Comparison of ENCODE assay signal across 32 mouse cellular contexts in the genomic region with DNA sequence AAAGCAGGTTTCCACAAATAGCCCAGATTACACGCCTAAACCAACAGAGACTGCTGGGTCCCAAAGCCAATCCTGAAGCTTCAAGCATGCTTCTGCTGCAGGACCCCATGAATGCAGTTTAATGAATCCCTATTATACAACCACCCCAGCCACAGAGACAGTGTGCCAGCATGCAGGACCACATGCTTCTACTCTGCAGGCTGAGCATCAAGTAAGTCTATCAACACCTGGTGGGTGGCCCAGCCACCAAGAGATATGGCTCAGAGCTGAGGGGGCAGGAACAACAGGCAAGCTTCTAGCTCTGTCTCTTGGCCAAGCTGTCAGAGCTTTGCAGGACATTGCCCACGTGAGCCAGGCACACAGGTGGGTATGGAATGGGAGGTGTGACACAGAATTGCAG. TPM values are rescaled to one million over a fixed set of nuclear protein-coding genes. Genes with fewer than 3 reads are reported as not detected.
DNase-seq lines count a peak whose midpoint lies in the region; ATAC-seq lines count a peak whose summit lies in the region.
"Had no signal": no experiment of that assay in that cellular context is flagged by ENCODE, and none has a peak within 500 bp of the region (broad histone marks: within the 10 kb centered on the region; RNA-seq: fewer than 3 reads in every experiment).

No protein-coding gene starts in this region.

- H3K9me3 ChIP-seq in heart, embryonic 15.5 days (replicated peaks), result no peaks in the 10 kb centered on the region
- H3K9me3 ChIP-seq: hindbrain, embryonic 12.5 days; intestine, embryonic 15.5 days; limb, embryonic 10.5 days; limb, embryonic 15.5 days; liver, embryonic 13.5 days; megakaryocyte, embryonic 14.5 days; midbrain, embryonic 12.5 days; neural tube, embryonic 12.5 days had no signal

- H3K4me1 ChIP-seq in heart, embryonic 15.5 days (replicated peaks), result peaks cover 48% of the 10 kb centered on the region
- H3K4me1 ChIP-seq: hindbrain, embryonic 12.5 days; intestine, embryonic 15.5 days; limb, embryonic 10.5 days; midbrain, embryonic 12.5 days; neural tube, embryonic 12.5 days had no signal

- WGBS in heart, embryonic 15.5 days, result 47% methylated on average over 2 of the region's 2 CpGs

- peak overlapping the region; percentile 46; the same call in 1 of the 2 replicates for H3K27ac ChIP-seq in heart, embryonic 15.5 days
- H3K27ac ChIP-seq: hindbrain, embryonic 12.5 days; hindbrain, postnatal 0 days; intestine, embryonic 15.5 days; layer of hippocampus, adult 2 months; limb, embryonic 10.5 days; limb, embryonic 15.5 days; liver, embryonic 13.5 days; midbrain, embryonic 12.5 days; neural tube, embryonic 12.5 days had no signal

- no peak overlapping the region for H3K9ac ChIP-seq in heart, embryonic 15.5 days
- H3K9ac ChIP-seq: hindbrain, embryonic 12.5 days; intestine, embryonic 15.5 days; limb, embryonic 15.5 days; liver, embryonic 13.5 days; midbrain, embryonic 12.5 days; neural tube, embryonic 12.5 days had no signal

- no peaks in the 10 kb centered on the region for H3K27me3 ChIP-seq in heart, embryonic 15.5 days
- H3K27me3 ChIP-seq: CH12.LX; hindbrain, embryonic 12.5 days; intestine, embryonic 15.5 days; limb, embryonic 15.5 days; liver, embryonic 13.5 days; megakaryocyte, embryonic 14.5 days; midbrain, embryonic 12.5 days; neural tube, embryonic 12.5 days had no signal

- H3K4me3 ChIP-seq in heart, embryonic 15.5 days, result no peak overlapping the region
- H3K4me3 ChIP-seq: erythroblast, embryonic 14.5 days; hindbrain, embryonic 12.5 days; intestine, embryonic 15.5 days; layer of hippocampus, adult 2 months; limb, embryonic 10.5 days; limb, embryonic 15.5 days; liver, embryonic 13.5 days; megakaryocyte, embryonic 14.5 days; midbrain, embryonic 12.5 days; myocyte; neural tube, embryonic 12.5 days had no signal

- DNase-seq in frontal cortex, postnatal 14 days (ENCODE audit: low spot score in 2 of 2), result no peak
- DNase-seq in heart, postnatal 14 days, result no peak
- DNase-seq in left cerebral cortex, postnatal 36 days (ENCODE audit: low spot score in 2 of 2), result peak; percentile 53 to 59
- no peak for DNase-seq in left cerebral cortex, postnatal 4 days
- peak; percentile 50 for DNase-seq in telencephalon, adult 2 months (ENCODE audit: low read depth, low spot score)
- DNase-seq: adrenal gland, adult 2 months; adrenal gland, postnatal 36 days; cerebellum, adult 2 months; cerebellum, postnatal 14 days; gastrocnemius, postnatal 10 days; kidney, adult 2 months; kidney, postnatal 36 days; liver, embryonic 13.5 days; lung, adult 18-20 months; lung, postnatal 4 days had no signal

- peaks cover 58% of the 10 kb centered on the region for H3K36me3 ChIP-seq in heart, embryonic 15.5 days

- H3K4me2 ChIP-seq in heart, embryonic 15.5 days, result no peak overlapping the region
- H3K4me2 ChIP-seq: heart, embryonic 11.5 days; hindbrain, embryonic 12.5 days; intestine, embryonic 15.5 days; limb, embryonic 15.5 days; liver, embryonic 13.5 days; midbrain, embryonic 12.5 days; neural tube, embryonic 12.5 days had no signal

- intact Hi-C loops in heart, postnatal 14 days (cut with DNase I), result loop anchor here (2.0 kb wide), 1 partner anchor 38 kb away; a partner anchor contains a TSS
- intact Hi-C loops in left cerebral cortex, postnatal 36 days (cut with DNase I), result loop anchor here (2.0 kb wide), 1 partner anchor 38 kb away; a partner anchor contains a TSS
- intact Hi-C loops in left cerebral cortex, postnatal 4 days (cut with DNase I), result no loop called here

- ATAC-seq in frontal cortex, adult (ENCODE audit: low TSS enrichment), result peak; percentile 78
- ATAC-seq in heart, embryonic 15.5 days (replicated peaks; ENCODE audit: insufficient number of reproducible peaks, insufficient read depth, low FRiP score, low read depth), result no peak
- ATAC-seq: activated CD4-positive, CD25-positive, alpha-beta regulatory T cell, adult 4 months; forebrain, embryonic 16.5 days; intestine, embryonic 15.5 days had no signal

RNA-seq across cellular contexts. Expression of a gene that starts 12.3 kb away (rescaled TPM):
- 4.2 and 5.5 TPM in 2 replicates for polyA plus RNA-seq in heart, embryonic 15.5 days (2015; fragmentation: Nextera tagmentation; extraction: Ambion mirVana)
- 1 to 10 TPM; 2.8 to 3.1 TPM for total RNA-seq in heart, postnatal 14 days (2021)
- 10 to 100 TPM in 1 of 2 experiments, 1 to 10 TPM in 1; 6.3 to 11.2 TPM for total RNA-seq in left cerebral cortex, postnatal 36 days (2021)
- 10 to 100 TPM; 10.9 to 11.9 TPM for total RNA-seq in left cerebral cortex, postnatal 4 days (2021)

RNA-seq across cellular contexts. Expression of a gene that starts 20.2 kb away (rescaled TPM):
- polyA plus RNA-seq in heart, embryonic 15.5 days (2015; fragmentation: Nextera tagmentation; extraction: Ambion mirVana), result 9.9 and 11.7 TPM in 2 replicates
- 10 to 100 TPM; 24.8 to 27.3 TPM for total RNA-seq in heart, postnatal 14 days (2021)
- total RNA-seq in left cerebral cortex, postnatal 36 days (2021), result 10 to 100 TPM; 31.0 to 36.5 TPM
- 10 to 100 TPM; 24.2 to 26.1 TPM for total RNA-seq in left cerebral cortex, postnatal 4 days (2021)

RNA-seq across cellular contexts. Expression of a gene that starts 37.1 kb away (rescaled TPM):
- polyA plus RNA-seq in heart, embryonic 15.5 days (2015; fragmentation: Nextera tagmentation; extraction: Ambion mirVana), result 7.4 and 11.5 TPM in 2 replicates
- 1 to 10 TPM; 4.2 to 5.6 TPM for total RNA-seq in heart, postnatal 14 days (2021)
- under 1 TPM; 0.22 to 0.45 TPM for total RNA-seq in left cerebral cortex, postnatal 36 days (2021)
- total RNA-seq in left cerebral cortex, postnatal 4 days (2021), result 1 to 10 TPM; 1.9 to 3.3 TPM
- total RNA-seq: CH12.LX; layer of hippocampus, adult 2 months had no signal
- polyA plus RNA-seq: activated CD4-positive, CD25-positive, alpha-beta regulatory T cell, adult 4 months; erythroblast, embryonic 14.5 days had no signal

Comparison
In these comparisons a context has a peak if more than half of its experiments do, and no peak if none do; other contexts are left out.
1. DNase-seq: peak in left cerebral cortex, postnatal 36 days (2 of 2) and telencephalon, adult 2 months (single experiment); none in frontal cortex, postnatal 14 days (0 of 2), heart, postnatal 14 days (0 of 2) and left cerebral cortex, postnatal 4 days (single experiment).